Mouse (Mus musculus) liver, adult 2 months (tissue): ENCODE data around the gene Sec24a.

Experiments
- CTCF ChIP-seq: fragments of 200-500 bp; IDR thresholded peaks from 2 replicates; pipeline ENCODE4 v1.5.1; 2011; ENCODE audit warnings: low read depth, low read length, control low read depth
- POLR2A ChIP-seq: fragments of 200-500 bp; IDR thresholded peaks from 2 replicates; pipeline ENCODE4 v1.6.1; 2011; ENCODE audit warnings: low read length, control low read depth; ENCODE audit not compliant: insufficient read depth; ENCODE audit errors: extremely low read depth

GRCm38 (mm10) chr11:51679466-51679865 lies 84.0 kb downstream of the Sec24a start:
- no peak for TF ChIP-seq CTCF
- TF ChIP-seq POLR2A, result no peak
